Comparison of ENCODE assay signal across 8 mouse cellular contexts in genomic region chr7:62382391-62382790, GRCm38 (mm10). TPM values are rescaled to one million over a fixed set of nuclear protein-coding genes. Genes with fewer than 3 reads are reported as not detected.
DNase-seq lines count a peak whose midpoint lies in the region; ATAC-seq and TF ChIP-seq lines count a peak whose summit lies in the region.
"Had no signal": no experiment of that assay in that cellular context is flagged by ENCODE, and none has a peak within 500 bp of the region (broad histone marks: within the 10 kb centered on the region; RNA-seq: fewer than 3 reads in every experiment).

No protein-coding gene starts in this region.

- H3K27me3 ChIP-seq in liver, embryonic 14.5 days (ENCODE audit: control insufficient read depth, insufficient read depth, low read length) = no peaks in the 10 kb centered on the region
- no peaks in the 10 kb centered on the region for H3K27me3 ChIP-seq in liver, embryonic 12.5 days (replicated peaks)
- no peaks in the 10 kb centered on the region for H3K27me3 ChIP-seq in embryonic facial prominence, embryonic 14.5 days (replicated peaks; ENCODE audit: control insufficient read depth, insufficient read depth, low read length)
- H3K27me3 ChIP-seq in midbrain, embryonic 12.5 days = no peaks in the 10 kb centered on the region
- H3K27me3 ChIP-seq: limb, embryonic 15.5 days had no signal

- H3K4me3 ChIP-seq in liver, embryonic 14.5 days (ENCODE audit: insufficient read depth in 1 of 2, low read depth in 2 of 2, low read length in 2 of 2) = no peak overlapping the region
- H3K4me3 ChIP-seq in liver, embryonic 12.5 days = no peak overlapping the region
- no peak overlapping the region for H3K4me3 ChIP-seq in embryonic facial prominence, embryonic 14.5 days (ENCODE audit: low read depth, low read length)
- no peak overlapping the region for H3K4me3 ChIP-seq in midbrain, embryonic 12.5 days
- H3K4me3 ChIP-seq: limb, embryonic 15.5 days had no signal

- no peaks in the 10 kb centered on the region for H3K9me3 ChIP-seq in liver, embryonic 14.5 days (ENCODE audit: control insufficient read depth, low read length)
- H3K9me3 ChIP-seq in liver, embryonic 12.5 days (replicated peaks) = 0 out of 2 replicates have a peak, but pooled peaks cover 4% of the 10 kb centered on the region
- peaks cover 8% of the 10 kb centered on the region; the same call in 1 of the 2 replicates for H3K9me3 ChIP-seq in embryonic facial prominence, embryonic 14.5 days (ENCODE audit: control insufficient read depth, low read length)
- peaks cover 22% of the 10 kb centered on the region for H3K9me3 ChIP-seq in midbrain, embryonic 12.5 days

- no peak for TF ChIP-seq EP300 in liver, embryonic 14.5 days (IDR thresholded peaks at IDR 0.05; ENCODE audit: low read depth)

- no peak overlapping the region for H3K9ac ChIP-seq in liver, embryonic 14.5 days (replicated peaks)
- H3K9ac ChIP-seq in liver, embryonic 12.5 days = no peak overlapping the region
- no peak overlapping the region for H3K9ac ChIP-seq in embryonic facial prominence, embryonic 14.5 days (ENCODE audit: low read depth, low read length)
- no peak overlapping the region for H3K9ac ChIP-seq in midbrain, embryonic 12.5 days (replicated peaks)
- H3K9ac ChIP-seq: limb, embryonic 15.5 days had no signal

- no peaks in the 10 kb centered on the region for H3K36me3 ChIP-seq in liver, embryonic 14.5 days (replicated peaks; ENCODE audit: control insufficient read depth, insufficient read depth, low read depth)
- H3K36me3 ChIP-seq in liver, embryonic 12.5 days = no peaks in the 10 kb centered on the region
- H3K36me3 ChIP-seq in embryonic facial prominence, embryonic 14.5 days (ENCODE audit: control insufficient read depth, insufficient read depth, low read length) = no peaks in the 10 kb centered on the region
- H3K36me3 ChIP-seq in midbrain, embryonic 12.5 days = 0 out of 2 replicates have a peak, but pooled peaks cover 12% of the 10 kb centered on the region

- H3K4me1 ChIP-seq in liver, embryonic 14.5 days (replicated peaks; ENCODE audit: control insufficient read depth in 2 of 2, insufficient read depth in 2 of 2, low read length in 1 of 2) = no peaks in the 10 kb centered on the region
- H3K4me1 ChIP-seq in liver, embryonic 12.5 days = no peaks in the 10 kb centered on the region
- H3K4me1 ChIP-seq in embryonic facial prominence, embryonic 14.5 days (ENCODE audit: control insufficient read depth, insufficient read depth, low read length) = no peaks in the 10 kb centered on the region
- H3K4me1 ChIP-seq in midbrain, embryonic 12.5 days = peaks cover 13% of the 10 kb centered on the region; the same call in 1 of the 2 replicates

- TF ChIP-seq CTCF in liver, embryonic 14.5 days (IDR thresholded peaks at IDR 0.05; ENCODE audit: low read depth) = peak; percentile 46

- ATAC-seq in liver, embryonic 14.5 days (ENCODE audit: insufficient read depth) = no peak
- no peak for ATAC-seq in liver, embryonic 12.5 days
- ATAC-seq in embryonic facial prominence, embryonic 14.5 days (ENCODE audit: low read depth) = 0 out of 2 replicates have a peak, but pooled peaks have one; percentile 55
- ATAC-seq in midbrain, embryonic 12.5 days (ENCODE audit: low FRiP score, low read depth) = peak; percentile 39; the same call in 1 of the 2 replicates
- ATAC-seq in erythroid progenitor cell, adult 5-6 weeks (replicated peaks; ENCODE audit: low FRiP score, poor library complexity, severe bottlenecking) = no peak

- H3K27ac ChIP-seq in liver, embryonic 14.5 days = no peak overlapping the region
- no peak overlapping the region for H3K27ac ChIP-seq in liver, embryonic 12.5 days
- H3K27ac ChIP-seq in embryonic facial prominence, embryonic 14.5 days (replicated peaks; ENCODE audit: low read depth, low read length) = no peak overlapping the region
- no peak overlapping the region for H3K27ac ChIP-seq in midbrain, embryonic 12.5 days (replicated peaks)
- H3K27ac ChIP-seq: limb, embryonic 15.5 days had no signal

- H3K4me2 ChIP-seq in liver, embryonic 14.5 days (ENCODE audit: low read depth) = no peak overlapping the region
- H3K4me2 ChIP-seq in liver, embryonic 12.5 days = no peak overlapping the region
- H3K4me2 ChIP-seq in embryonic facial prominence, embryonic 14.5 days (ENCODE audit: low read depth, low read length) = no peak overlapping the region
- H3K4me2 ChIP-seq in midbrain, embryonic 12.5 days (replicated peaks) = no peak overlapping the region
- H3K4me2 ChIP-seq: limb, embryonic 15.5 days had no signal

- 10% methylated on average over 2 of the region's 2 CpGs for WGBS in liver, embryonic 14.5 days (ENCODE audit: insufficient replicate concordance)
- 4% methylated on average over 2 of the region's 2 CpGs for WGBS in liver, embryonic 12.5 days (ENCODE audit: insufficient replicate concordance)
- 7% methylated on average over 2 of the region's 2 CpGs for WGBS in embryonic facial prominence, embryonic 14.5 days
- 3% methylated on average over 2 of the region's 2 CpGs for WGBS in midbrain, embryonic 12.5 days

- DNase-seq in liver, embryonic 14.5 days (ENCODE audit: low read depth in 3 of 3, low spot score in 3 of 3) = no peak
- peak; percentile 65 for DNase-seq in adrenal gland, postnatal 14 days
- DNase-seq in embryonic facial prominence, embryonic 14.5 days (ENCODE audit: low spot score) = peak; percentile 55
- DNase-seq in kidney, postnatal 10 days = peak; percentile 40

RNA-seq across cellular contexts. Expression of gene Magel2, which starts 5.6 kb away (rescaled TPM):
- polyA plus RNA-seq in liver, embryonic 14.5 days (2012; rRNA removed) = 0.04 and 0.12 TPM in 2 replicates
- polyA plus RNA-seq in liver, embryonic 14.5 days (2014; fragmentation: Nextera tagmentation; extraction: Ambion mirVana) = 0.04 TPM in 1 of 2 replicates, not detected in the other
- 0.08 and 0.11 TPM in 2 replicates for polyA plus RNA-seq in liver, embryonic 12.5 days (2016; fragmentation: Nextera tagmentation; extraction: Ambion mirVana)
- 2.0 and 3.1 TPM in 2 replicates for total RNA-seq in adrenal gland, postnatal 14 days (2021)
- 12.9 and 13.3 TPM in 2 replicates for polyA plus RNA-seq in embryonic facial prominence, embryonic 14.5 days (2014; fragmentation: Nextera tagmentation; extraction: Ambion mirVana)
- 14.6 and 20.2 TPM in 2 replicates for polyA plus RNA-seq in midbrain, embryonic 12.5 days (2016; fragmentation: Nextera tagmentation; extraction: Ambion mirVana)
- total RNA-seq in erythroid progenitor cell, adult 5-6 weeks (2015; ENCODE audit: low replicate concordance) = not detected in 2 replicates
- not detected in 2 replicates for total RNA-seq in erythroid progenitor cell, adult 5-6 weeks (2017; ENCODE audit: low replicate concordance)

RNA-seq across cellular contexts. Expression of gene Ndn, which starts 36.0 kb away (rescaled TPM):
- polyA plus RNA-seq in liver, embryonic 14.5 days (2012; rRNA removed) = 2.2 and 2.3 TPM in 2 replicates
- polyA plus RNA-seq in liver, embryonic 14.5 days (2014; fragmentation: Nextera tagmentation; extraction: Ambion mirVana) = 4.0 and 4.2 TPM in 2 replicates
- 11.2 and 11.3 TPM in 2 replicates for polyA plus RNA-seq in liver, embryonic 12.5 days (2016; fragmentation: Nextera tagmentation; extraction: Ambion mirVana)
- total RNA-seq in adrenal gland, postnatal 14 days (2021) = 77.8 and 79.0 TPM in 2 replicates
- polyA plus RNA-seq in embryonic facial prominence, embryonic 14.5 days (2014; fragmentation: Nextera tagmentation; extraction: Ambion mirVana) = 205 and 214 TPM in 2 replicates
- polyA plus RNA-seq in midbrain, embryonic 12.5 days (2016; fragmentation: Nextera tagmentation; extraction: Ambion mirVana) = 232 and 251 TPM in 2 replicates
- not detected in 2 replicates for total RNA-seq in erythroid progenitor cell, adult 5-6 weeks (2015; ENCODE audit: low replicate concordance)
- not detected in 2 replicates for total RNA-seq in erythroid progenitor cell, adult 5-6 weeks (2017; ENCODE audit: low replicate concordance)

RNA-seq across cellular contexts. Expression of gene Mkrn3, which starts 37.5 kb away (rescaled TPM):
- 0.29 and 0.36 TPM in 2 replicates for polyA plus RNA-seq in liver, embryonic 14.5 days (2012; rRNA removed)
- polyA plus RNA-seq in liver, embryonic 14.5 days (2014; fragmentation: Nextera tagmentation; extraction: Ambion mirVana) = 0.28 TPM in 2 replicates
- 1.1 and 1.4 TPM in 2 replicates for polyA plus RNA-seq in liver, embryonic 12.5 days (2016; fragmentation: Nextera tagmentation; extraction: Ambion mirVana)
- 0.78 and 1.4 TPM in 2 replicates for total RNA-seq in adrenal gland, postnatal 14 days (2021)
- 6.2 TPM in 2 replicates for polyA plus RNA-seq in embryonic facial prominence, embryonic 14.5 days (2014; fragmentation: Nextera tagmentation; extraction: Ambion mirVana)
- 25.2 and 26.4 TPM in 2 replicates for polyA plus RNA-seq in midbrain, embryonic 12.5 days (2016; fragmentation: Nextera tagmentation; extraction: Ambion mirVana)
- not detected in 2 replicates for total RNA-seq in erythroid progenitor cell, adult 5-6 weeks (2015; ENCODE audit: low replicate concordance)
- total RNA-seq in erythroid progenitor cell, adult 5-6 weeks (2017; ENCODE audit: low replicate concordance) = not detected in 2 replicates

Comparison
In these comparisons a context has a peak if more than half of its experiments do, and no peak if none do; other contexts are left out.
1. ATAC-seq: peak in embryonic facial prominence, embryonic 14.5 days (single experiment) and midbrain, embryonic 12.5 days (single experiment); none in liver, embryonic 14.5 days (single experiment), liver, embryonic 12.5 days (single experiment) and erythroid progenitor cell, adult 5-6 weeks (single experiment).
2. DNase-seq: peak in adrenal gland, postnatal 14 days (single experiment), embryonic facial prominence, embryonic 14.5 days (single experiment) and kidney, postnatal 10 days (single experiment); none in liver, embryonic 14.5 days (0 of 3).
3. RNA of gene Magel2, which starts 5.6 kb away (polyA plus RNA-seq): 14.6 to 20.2 TPM in midbrain, embryonic 12.5 days and 12.9 to 13.3 TPM in embryonic facial prominence, embryonic 14.5 days; 0.08 to 0.11 TPM in liver, embryonic 12.5 days and 0.04 to 0.12 TPM in liver, embryonic 14.5 days; every median in the first group is over 10 times any median in the second.
4. RNA of gene Ndn, which starts 36.0 kb away (polyA plus RNA-seq): 232 to 251 TPM in midbrain, embryonic 12.5 days and 205 to 214 TPM in embryonic facial prominence, embryonic 14.5 days; 11.2 to 11.3 TPM in liver, embryonic 12.5 days and 2.2 to 4.2 TPM in liver, embryonic 14.5 days; every median in the first group is over 10 times any median in the second.